Mouse (Mus musculus) heart, postnatal 0 days (tissue): ENCODE results near the gene Lrpap1.

Source experiments
- CTCF ChIP-seq: IDR thresholded peaks from 2 replicates; pipeline ENCODE4 v1.5.1; 2016; ENCODE audit warnings: antibody characterized with exemption, control low read depth, low read depth
- EP300 ChIP-seq: IDR thresholded peaks from 2 replicates; pipeline ENCODE4 v1.6.1; 2016; ENCODE audit warnings: antibody characterized with exemption, low read depth

DNA sequence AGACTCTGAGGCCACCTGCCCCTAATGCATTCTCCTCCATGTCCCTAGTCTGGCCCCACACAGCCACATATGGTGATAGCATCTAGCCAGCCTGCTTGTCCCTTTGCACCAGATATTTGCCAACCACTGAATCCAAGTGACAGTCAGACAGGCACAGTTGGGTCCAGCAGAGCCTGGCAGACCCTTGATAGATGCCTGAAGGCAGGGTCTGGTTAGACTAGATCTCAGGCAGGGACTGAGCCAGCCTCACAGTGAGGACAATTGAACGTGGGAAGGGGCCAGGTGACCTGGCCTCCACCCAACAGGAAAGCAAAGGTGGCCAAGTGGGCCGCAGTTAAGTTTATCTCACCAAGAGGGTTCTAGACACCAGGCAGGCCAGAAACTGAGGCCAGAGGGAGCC lies 39.1 kb upstream of the Lrpap1 start:
- TF ChIP-seq EP300 (no peak), CTCF (no peak)
